Mouse (Mus musculus): ENCODE results near the gene Snx30. TPM values are rescaled to one million over a fixed set of nuclear protein-coding genes. Genes with fewer than 3 reads are reported as not detected.
A peak's percentile ranks its signal among the peaks of the same experiment; 100 is the strongest.

Snx30 gene
- total RNA-seq, 1 experiment, result 19.8 TPM

DNA sequence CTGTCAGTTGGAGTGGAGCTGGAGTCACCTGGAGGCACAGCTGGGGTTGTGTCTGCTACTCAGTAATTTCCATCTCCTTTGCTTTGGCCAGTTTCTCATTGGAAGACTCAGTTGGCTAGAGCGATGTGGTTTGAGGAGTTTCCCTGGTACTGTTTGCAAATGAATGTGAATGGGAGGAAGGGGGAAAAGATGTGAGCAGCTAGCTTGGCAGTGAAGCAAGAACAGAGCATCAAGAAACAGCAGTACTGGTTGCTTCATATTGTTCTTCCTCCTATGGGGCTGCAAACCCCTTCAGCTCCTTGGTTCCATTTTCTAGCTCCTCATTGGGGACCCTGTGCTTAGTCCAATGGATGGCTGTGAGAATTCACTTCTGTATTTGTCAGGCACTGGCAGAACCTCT lies 56.7 kb downstream of the Snx30 start:
- Histone ChIP-seq H3K4me3 (ENCODE audit: insufficient read depth in 1 of 2, low read depth in 1 of 2, low read length in 2 of 2, poor library complexity in 1 of 2, severe bottlenecking in 1 of 2) (no peak overlapping the region), H3K27ac (ENCODE audit: insufficient read depth, low read depth, low read length, poor library complexity, severe bottlenecking) (no peak overlapping the region), H3K9ac (ENCODE audit: insufficient read depth, low read depth, low read length, poor library complexity, severe bottlenecking) (no peak overlapping the region), H3K36me3 (ENCODE audit: control insufficient read depth, insufficient read depth, low read length, poor library complexity, severe bottlenecking) (peaks cover 1% of the 10 kb centered on the region; the same call in 1 of the 2 replicates), H3K4me1 (ENCODE audit: control insufficient read depth in 2 of 2, insufficient read depth in 2 of 2, low read length in 2 of 2, poor library complexity in 1 of 2) (peaks cover 8 to 17% of the 10 kb centered on the region in 2 experiments), H3K9me3 (ENCODE audit: control insufficient read depth, insufficient read depth, low read depth, low read length) (no peaks in the 10 kb centered on the region)
- TF ChIP-seq CHD2 (IDR thresholded peaks at IDR 0.05; ENCODE audit: low read depth, low read length), result no peak
- no peak for TF ChIP-seq MAFK (IDR thresholded peaks at IDR 0.05; ENCODE audit: insufficient read depth, low read depth, low read length)
- TF ChIP-seq ZC3H11A (IDR thresholded peaks at IDR 0.05; ENCODE audit: borderline replicate concordance, low read depth, low read length), result no peak
- TF ChIP-seq HCFC1 (IDR thresholded peaks at IDR 0.05; ENCODE audit: borderline replicate concordance, insufficient read depth, low read length), result no peak
- no peak for TF ChIP-seq ZNF384 (IDR thresholded peaks at IDR 0.05; ENCODE audit: low read depth, low read length)
- DNase-seq (ENCODE audit: low read depth, low spot score), result no peak
- in situ Hi-C loops (cut with MboI; ENCODE audit: low sequenced_read_pairs in 2 of 2, unreplicated experiment in 2 of 2), result no loop called here

DNA sequence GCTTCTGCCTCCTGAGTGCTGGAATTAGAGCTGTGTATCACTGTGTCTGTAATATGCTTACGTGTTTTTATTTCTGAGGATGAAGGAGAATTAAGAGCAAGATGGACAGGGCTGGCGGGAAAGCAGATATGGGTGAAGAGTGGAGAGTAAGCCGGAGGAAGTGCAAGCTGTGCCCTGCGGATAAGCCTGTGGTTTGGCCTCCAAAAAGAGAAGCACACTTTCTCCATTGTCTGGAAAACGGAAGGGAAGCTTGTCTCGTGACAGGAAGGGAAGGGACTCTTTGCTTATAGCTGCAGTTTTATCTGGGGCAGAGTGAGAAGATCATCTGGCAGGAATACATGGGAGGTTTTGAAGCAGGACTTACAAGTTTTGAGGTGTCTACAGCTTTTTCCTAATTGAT lies 58.2 kb downstream of the Snx30 start:
- no peak for DNase-seq (ENCODE audit: low read depth, low spot score)
- Histone ChIP-seq H3K36me3 (ENCODE audit: control insufficient read depth, insufficient read depth, low read length, poor library complexity, severe bottlenecking) (no peaks in the 10 kb centered on the region; the same call in 1 of the 2 replicates), H3K9ac (ENCODE audit: insufficient read depth, low read depth, low read length, poor library complexity, severe bottlenecking) (peak overlapping the region; percentile 57), H3K9me3 (ENCODE audit: control insufficient read depth, insufficient read depth, low read depth, low read length) (no peaks in the 10 kb centered on the region), H3K4me1 (ENCODE audit: control insufficient read depth in 2 of 2, insufficient read depth in 2 of 2, low read length in 2 of 2, poor library complexity in 1 of 2) (peaks cover 8 to 17% of the 10 kb centered on the region in 2 experiments), H3K4me3 (ENCODE audit: insufficient read depth in 1 of 2, low read depth in 1 of 2, low read length in 2 of 2, poor library complexity in 1 of 2, severe bottlenecking in 1 of 2) (no peak overlapping the region), H3K27ac (ENCODE audit: insufficient read depth, low read depth, low read length, poor library complexity, severe bottlenecking) (no peak overlapping the region)
- no peak for TF ChIP-seq ZC3H11A (IDR thresholded peaks at IDR 0.05; ENCODE audit: borderline replicate concordance, low read depth, low read length)
- no peak for TF ChIP-seq MAFK (IDR thresholded peaks at IDR 0.05; ENCODE audit: insufficient read depth, low read depth, low read length)
- no peak for TF ChIP-seq CHD2 (IDR thresholded peaks at IDR 0.05; ENCODE audit: low read depth, low read length)
- no peak for TF ChIP-seq ZNF384 (IDR thresholded peaks at IDR 0.05; ENCODE audit: low read depth, low read length)
- no peak for TF ChIP-seq HCFC1 (IDR thresholded peaks at IDR 0.05; ENCODE audit: borderline replicate concordance, insufficient read depth, low read length)
- in situ Hi-C loops (cut with MboI; ENCODE audit: low sequenced_read_pairs in 2 of 2, unreplicated experiment in 2 of 2), result no loop called here

DNA sequence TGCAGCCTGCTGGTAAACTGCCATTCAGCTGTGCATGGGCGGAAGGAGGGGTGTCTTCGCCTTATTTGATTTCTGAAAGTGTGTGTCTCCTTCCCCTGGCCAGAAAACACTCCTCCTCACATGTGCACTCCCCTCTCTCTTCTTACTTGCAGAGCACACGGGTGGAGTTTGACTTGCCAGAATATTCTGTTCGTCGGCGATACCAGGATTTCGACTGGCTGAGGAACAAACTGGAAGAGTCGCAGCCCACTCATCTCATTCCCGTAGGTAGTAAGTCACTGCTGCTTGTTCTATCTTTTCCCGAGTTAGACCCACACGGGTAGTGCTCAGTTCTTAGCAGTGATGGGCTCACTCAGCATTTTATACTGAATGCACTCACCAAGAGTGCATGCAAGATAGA lies 62.4 kb downstream of the Snx30 start:
- no peak overlapping the region for H3K9ac ChIP-seq (ENCODE audit: insufficient read depth, low read depth, low read length, poor library complexity, severe bottlenecking)
- in situ Hi-C loops (cut with MboI; ENCODE audit: low sequenced_read_pairs in 2 of 2, unreplicated experiment in 2 of 2), result no loop called here
- peaks cover 2% of the 10 kb centered on the region for H3K36me3 ChIP-seq (ENCODE audit: control insufficient read depth, insufficient read depth, low read length, poor library complexity, severe bottlenecking)
- TF ChIP-seq ZNF384 (IDR thresholded peaks at IDR 0.05; ENCODE audit: low read depth, low read length) (no peak), ZC3H11A (IDR thresholded peaks at IDR 0.05; ENCODE audit: borderline replicate concordance, low read depth, low read length) (no peak), MAFK (IDR thresholded peaks at IDR 0.05; ENCODE audit: insufficient read depth, low read depth, low read length) (no peak), CHD2 (IDR thresholded peaks at IDR 0.05; ENCODE audit: low read depth, low read length) (no peak), HCFC1 (IDR thresholded peaks at IDR 0.05; ENCODE audit: borderline replicate concordance, insufficient read depth, low read length) (no peak)
- no peak overlapping the region for H3K27ac ChIP-seq (ENCODE audit: insufficient read depth, low read depth, low read length, poor library complexity, severe bottlenecking)
- H3K4me3 ChIP-seq (ENCODE audit: insufficient read depth in 1 of 2, low read depth in 1 of 2, low read length in 2 of 2, poor library complexity in 1 of 2, severe bottlenecking in 1 of 2), result no peak overlapping the region
- H3K4me1 ChIP-seq (ENCODE audit: control insufficient read depth in 2 of 2, insufficient read depth in 2 of 2, low read length in 2 of 2, poor library complexity in 1 of 2), result peaks cover 0 to 4% of the 10 kb centered on the region in 2 experiments; a peak in 1 of 4 replicates
- DNase-seq (ENCODE audit: low read depth, low spot score), result no peak
- no peaks in the 10 kb centered on the region for H3K9me3 ChIP-seq (ENCODE audit: control insufficient read depth, insufficient read depth, low read depth, low read length)

DNA sequence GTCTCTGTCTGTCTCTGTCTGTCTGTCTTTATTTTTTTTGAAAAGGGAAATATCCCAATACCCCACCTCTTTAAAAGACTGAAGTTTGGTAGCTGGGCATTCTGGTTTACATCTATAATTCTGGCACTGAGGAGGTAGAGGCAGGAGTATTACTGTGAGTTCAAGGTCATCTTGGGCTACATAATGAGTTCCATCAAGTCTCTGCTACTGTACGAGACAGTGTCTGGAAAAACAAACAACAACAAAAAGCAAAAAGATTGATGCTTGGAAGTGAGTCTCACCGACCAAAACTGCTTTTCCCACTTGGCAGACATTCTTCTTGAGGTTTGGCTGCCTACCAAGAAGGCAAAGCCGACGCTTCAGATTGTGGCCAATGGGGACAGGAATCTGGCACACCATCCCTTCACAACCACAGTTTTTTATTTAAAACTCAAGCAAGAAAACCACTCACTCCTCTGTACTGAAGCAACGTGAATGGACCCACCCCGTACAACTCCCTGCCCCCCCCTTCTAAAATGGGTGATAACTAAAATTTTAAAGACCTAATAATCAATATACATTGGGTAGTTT lies 63.9 kb downstream of the Snx30 start:
- Histone ChIP-seq H3K4me1 (ENCODE audit: control insufficient read depth in 2 of 2, insufficient read depth in 2 of 2, low read length in 2 of 2, poor library complexity in 1 of 2) (peaks cover under 1 to 4% of the 10 kb centered on the region in 2 experiments; a peak in 2 of 4 replicates), H3K36me3 (ENCODE audit: control insufficient read depth, insufficient read depth, low read length, poor library complexity, severe bottlenecking) (peaks cover 2% of the 10 kb centered on the region), H3K4me3 (ENCODE audit: insufficient read depth in 1 of 2, low read depth in 1 of 2, low read length in 2 of 2, poor library complexity in 1 of 2, severe bottlenecking in 1 of 2) (no peak overlapping the region), H3K9ac (ENCODE audit: insufficient read depth, low read depth, low read length, poor library complexity, severe bottlenecking) (no peak overlapping the region), H3K27ac (ENCODE audit: insufficient read depth, low read depth, low read length, poor library complexity, severe bottlenecking) (no peak overlapping the region), H3K9me3 (ENCODE audit: control insufficient read depth, insufficient read depth, low read depth, low read length) (no peaks in the 10 kb centered on the region)
- in situ Hi-C loops (cut with MboI; ENCODE audit: low sequenced_read_pairs in 2 of 2, unreplicated experiment in 2 of 2), result no loop called here
- no peak for TF ChIP-seq MAFK (IDR thresholded peaks at IDR 0.05; ENCODE audit: insufficient read depth, low read depth, low read length)
- TF ChIP-seq HCFC1 (IDR thresholded peaks at IDR 0.05; ENCODE audit: borderline replicate concordance, insufficient read depth, low read length), result no peak
- no peak for DNase-seq (ENCODE audit: low read depth, low spot score)

- DNase-seq (ENCODE audit: low read depth, low spot score), result no peak
- H3K27ac ChIP-seq (ENCODE audit: insufficient read depth, low read depth, low read length, poor library complexity, severe bottlenecking), result no peak overlapping the region
- in situ Hi-C loops (cut with MboI; ENCODE audit: low sequenced_read_pairs in 2 of 2, unreplicated experiment in 2 of 2), result no loop called here
Measured at GRCm38 (mm10) chr4:59870433-59870832, 64.8 kb downstream of the Snx30 start.

More at GRCm38 (mm10) chr4:59870433-59870832, 64.8 kb downstream of the Snx30 start:
- Histone ChIP-seq H3K4me1 (ENCODE audit: control insufficient read depth in 2 of 2, insufficient read depth in 2 of 2, low read length in 2 of 2, poor library complexity in 1 of 2) (peaks cover 0 to 4% of the 10 kb centered on the region in 2 experiments; a peak in 2 of 4 replicates), H3K4me3 (ENCODE audit: insufficient read depth in 1 of 2, low read depth in 1 of 2, low read length in 2 of 2, poor library complexity in 1 of 2, severe bottlenecking in 1 of 2) (no peak overlapping the region), H3K9ac (ENCODE audit: insufficient read depth, low read depth, low read length, poor library complexity, severe bottlenecking) (no peak overlapping the region), H3K36me3 (ENCODE audit: control insufficient read depth, insufficient read depth, low read length, poor library complexity, severe bottlenecking) (peaks cover 2% of the 10 kb centered on the region), H3K9me3 (ENCODE audit: control insufficient read depth, insufficient read depth, low read depth, low read length) (no peaks in the 10 kb centered on the region)
- TF ChIP-seq HCFC1 (IDR thresholded peaks at IDR 0.05; ENCODE audit: borderline replicate concordance, insufficient read depth, low read length) (no peak), CHD2 (IDR thresholded peaks at IDR 0.05; ENCODE audit: low read depth, low read length) (no peak), MAFK (IDR thresholded peaks at IDR 0.05; ENCODE audit: insufficient read depth, low read depth, low read length) (no peak), ZC3H11A (IDR thresholded peaks at IDR 0.05; ENCODE audit: borderline replicate concordance, low read depth, low read length) (no peak), ZNF384 (IDR thresholded peaks at IDR 0.05; ENCODE audit: low read depth, low read length) (no peak)
